Mouse (Mus musculus): Measurements from ENCODE around the gene Tmem221.

- TF ChIP-seq CTCF (IDR thresholded peaks at IDR 0.05 in 2 of 3, conservative IDR thresholded peaks at IDR 0.05 in 1 of 3; ENCODE audit: control insufficient read depth in 1 of 3, insufficient read depth in 1 of 3, low read depth in 2 of 3, low read length in 3 of 3, poor library complexity in 1 of 3, severe bottlenecking in 1 of 3) (no peak), MAFK (IDR thresholded peaks at IDR 0.05; ENCODE audit: borderline replicate concordance, low read depth, low read length) (no peak), POLR2A (IDR thresholded peaks at IDR 0.05; ENCODE audit: control insufficient read depth in 1 of 2, insufficient read depth in 1 of 2, low read depth in 1 of 2, low read length in 2 of 2, poor library complexity in 1 of 2) (peak; percentile 49 to 57; a peak in 1 of 4 replicates), RCOR1 (IDR thresholded peaks at IDR 0.05; ENCODE audit: low read depth, low read length) (no peak; the same call in 1 of the 2 replicates), MEF2A (IDR thresholded peaks at IDR 0.05; ENCODE audit: extremely low read depth, insufficient replicate concordance, low read depth, low read length, poor library complexity, severe bottlenecking) (no peak), USF1 (IDR thresholded peaks at IDR 0.05; ENCODE audit: low read depth, low read length) (no peak), ZC3H11A (IDR thresholded peaks at IDR 0.05; ENCODE audit: low read depth, low read length) (no peak), EP300 (IDR thresholded peaks at IDR 0.05; ENCODE audit: low read depth in 1 of 2, low read length in 2 of 2) (peak; percentile 76 to 91), TAL1 (IDR thresholded peaks at IDR 0.05; ENCODE audit: low read length) (peak; percentile 92), HCFC1 (IDR thresholded peaks at IDR 0.05; ENCODE audit: low read depth, low read length) (no peak; the same call in 1 of the 2 replicates), MAX (IDR thresholded peaks at IDR 0.05; ENCODE audit: low read length) (no peak)
Measured at GRCm38 (mm10) chr8:71511644-71512043, 47.0 kb downstream of the Tmem221 start, which contains the start of gene Plvap.
